Mouse (Mus musculus) hindbrain, embryonic 16.5 days (tissue): ENCODE results near the gene Hgfac. TPM values are rescaled to one million over a fixed set of nuclear protein-coding genes. Genes with fewer than 3 reads are reported as not detected.

Experiments used
- ATAC-seq: fragments of 200-750 bp; cut with Nextera tagmentation; 2 replicates; pipeline ENCODE4 v1.8.0; 2017; ENCODE audit warnings: moderate TSS enrichment, moderate library complexity
- H3K27ac ChIP-seq: fragments of 300-500 bp; sonication (generic); 2 replicates; pipeline ENCODE4 v1.5.1; 2014; ENCODE audit warnings: low read depth, mild to moderate bottlenecking, control low read depth, low read length, moderate library complexity
- H3K27me3 ChIP-seq: fragments of 300-500 bp; sonication (generic); replicated peaks from 2 replicates; pipeline ENCODE4 v1.6.1; 2014; ENCODE audit warnings: low read length; ENCODE audit not compliant: control insufficient read depth, insufficient read depth
- H3K36me3 ChIP-seq: fragments of 300-500 bp; sonication (generic); 2 replicates; pipeline ENCODE4 v1.6.1; 2014; ENCODE audit warnings: mild to moderate bottlenecking, low read length, moderate library complexity, mixed read lengths; ENCODE audit not compliant: control insufficient read depth, insufficient read depth
- H3K4me1 ChIP-seq: fragments of 300-500 bp; sonication (generic); 2 replicates; pipeline ENCODE4 v1.6.1; 2014; ENCODE audit warnings: low read depth, low read length; ENCODE audit not compliant: control insufficient read depth, insufficient read depth
- H3K4me2 ChIP-seq: fragments of 300-500 bp; sonication (generic); 2 replicates; pipeline ENCODE4 v1.6.1; 2014; ENCODE audit warnings: mild to moderate bottlenecking, low read length, control low read depth, moderate library complexity
- H3K4me3 ChIP-seq: fragments of 300-500 bp; sonication (generic); 2 replicates; pipeline ENCODE4 v1.5.1; 2014; ENCODE audit warnings: mild to moderate bottlenecking, low read length, control low read depth, moderate library complexity
- H3K9ac ChIP-seq: fragments of 300-500 bp; sonication (generic); 2 replicates; pipeline ENCODE4 v1.6.1; 2014; ENCODE audit warnings: low read depth, mild to moderate bottlenecking, control low read depth, low read length, moderate library complexity
- H3K9me3 ChIP-seq: fragments of 300-500 bp; sonication (generic); 2 replicates; pipeline ENCODE4 v1.6.1; 2014; ENCODE audit warnings: mild to moderate bottlenecking, low read length, moderate library complexity; ENCODE audit not compliant: control insufficient read depth
- WGBS: fragments of 180-500 bp; shearing (Covaris S2); extraction: QIAGEN DNeasy Blood & Tissue Kit; methylation state at CpG from one replicate; pipeline ENCODE4 v1.1.7; 2014; 5-methylcytosine and 5-hydroxymethylcytosine counted together
- polyA plus RNA-seq: library from polyadenylated mRNA; unstranded; fragments of >200 nt; fragmentation: Nextera tagmentation; extraction: Ambion mirVana; gene quantifications from 2 replicates; pipeline ENCODE4 v1.2.1, GENCODE M21; 2015

Gene Hgfac
- polyA plus RNA-seq, 1 experiment from 2014 or later, result 0.35 TPM

DNA sequence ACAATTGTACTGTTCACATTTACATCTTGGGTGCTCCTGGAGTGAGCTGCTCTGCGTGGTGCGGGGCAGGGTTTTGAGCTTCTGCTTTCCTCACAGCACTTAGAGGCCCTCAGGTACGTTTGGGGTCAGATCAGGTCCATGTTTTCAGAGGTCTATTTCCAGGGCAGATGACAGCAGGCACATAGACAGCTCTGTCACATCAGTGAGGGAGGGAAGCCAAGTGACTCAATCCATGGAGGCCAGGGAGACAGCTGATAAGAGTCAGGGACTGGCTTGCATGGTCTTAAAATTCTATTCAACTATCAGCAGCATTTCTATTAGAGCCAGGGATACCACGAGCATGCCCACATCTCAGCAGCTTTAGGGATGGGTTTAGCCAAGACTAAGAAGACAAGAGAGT is 32.1 kb upstream of the Hgfac start:
- H3K36me3 ChIP-seq, result no peaks in the 10 kb centered on the region
- H3K4me2 ChIP-seq, result no peak overlapping the region
- no peaks in the 10 kb centered on the region for H3K27me3 ChIP-seq
- H3K4me3 ChIP-seq, result no peak overlapping the region
- no peak overlapping the region for H3K27ac ChIP-seq
- 98% methylated on average over 4 of the region's 4 CpGs for WGBS
- ATAC-seq, result no peak
- H3K4me1 ChIP-seq, result peaks cover 7% of the 10 kb centered on the region
- no peaks in the 10 kb centered on the region for H3K9me3 ChIP-seq
- H3K9ac ChIP-seq, result no peak overlapping the region

DNA sequence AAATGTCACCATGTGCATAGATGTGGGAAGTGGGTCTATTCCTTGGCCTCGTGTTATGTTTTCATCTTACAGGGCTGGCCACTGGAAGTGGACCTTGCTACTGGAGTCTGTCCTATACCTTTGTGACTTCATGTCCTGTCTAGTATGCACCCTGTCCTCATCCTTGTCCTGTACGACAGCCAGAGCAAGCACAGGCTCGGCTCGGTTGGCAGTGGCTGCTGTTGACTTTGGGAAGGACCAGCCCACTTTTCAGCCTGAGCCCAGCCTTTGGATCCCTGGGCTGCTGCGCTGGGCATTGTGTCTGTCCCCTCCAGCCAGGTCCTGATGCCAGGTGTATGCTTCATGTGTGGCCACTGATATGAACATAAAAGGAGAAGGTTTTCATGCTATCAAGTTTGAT is 30.7 kb upstream of the Hgfac start:
- no peak for ATAC-seq
- no peaks in the 10 kb centered on the region for H3K36me3 ChIP-seq
- H3K4me2 ChIP-seq, result no peak overlapping the region
- WGBS, result 74% methylated on average over 5 of the region's 5 CpGs
- no peaks in the 10 kb centered on the region for H3K9me3 ChIP-seq
- H3K27ac ChIP-seq, result no peak overlapping the region
- no peak overlapping the region for H3K9ac ChIP-seq
- H3K4me3 ChIP-seq, result no peak overlapping the region
- peaks cover 11% of the 10 kb centered on the region for H3K4me1 ChIP-seq
- H3K27me3 ChIP-seq, result no peaks in the 10 kb centered on the region

DNA sequence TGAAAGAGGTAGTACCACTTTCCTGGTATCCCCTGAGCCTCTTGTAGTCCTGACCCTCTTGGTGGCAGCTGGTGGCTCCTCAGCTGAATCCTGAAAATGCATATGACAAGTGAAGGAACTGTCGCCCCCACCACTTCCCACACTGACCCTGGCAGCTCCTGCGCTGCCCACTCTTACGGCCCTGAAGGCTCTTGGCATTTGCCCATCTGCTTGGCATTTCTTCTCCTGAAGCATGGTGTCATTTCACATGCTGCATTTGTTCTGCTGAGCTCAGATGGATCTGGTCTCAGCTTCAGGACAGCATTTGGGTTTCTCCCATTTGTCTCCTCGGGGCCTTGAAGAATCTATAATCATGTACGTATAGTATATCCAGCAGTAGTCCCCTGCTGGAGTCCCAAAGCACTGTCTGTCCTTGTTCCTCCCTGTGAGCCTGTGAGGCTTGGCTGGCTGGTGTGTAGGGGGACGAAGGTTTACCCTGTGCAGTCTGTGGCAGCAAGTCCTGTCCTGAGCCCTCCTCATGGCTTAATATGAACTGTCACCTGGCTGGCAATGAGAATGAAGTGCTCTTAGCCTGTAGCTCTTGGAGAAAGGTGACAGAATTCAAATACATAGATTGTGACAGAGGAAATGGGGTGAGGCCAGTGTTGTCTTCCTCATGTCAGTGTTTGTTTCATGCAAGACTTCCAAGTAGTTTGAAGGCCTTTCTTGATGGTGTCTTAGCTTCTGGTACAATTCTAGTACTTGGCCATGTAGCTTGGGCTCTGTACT is 30.0 kb upstream of the Hgfac start:
- Histone ChIP-seq H3K27me3 (no peaks in the 10 kb centered on the region), H3K9me3 (no peaks in the 10 kb centered on the region), H3K4me2 (no peak overlapping the region), H3K4me3 (no peak overlapping the region), H3K9ac (no peak overlapping the region), H3K36me3 (no peaks in the 10 kb centered on the region), H3K4me1 (peaks cover 11% of the 10 kb centered on the region), H3K27ac (no peak overlapping the region)
- 81% methylated on average over 6 of the region's 6 CpGs for WGBS
- no peak for ATAC-seq

- Histone ChIP-seq H3K4me3 (no peak overlapping the region), H3K9ac (no peak overlapping the region), H3K27ac (peak overlapping the region; percentile 36; the same call in 1 of the 2 replicates), H3K4me2 (no peak overlapping the region), H3K36me3 (no peaks in the 10 kb centered on the region), H3K4me1 (peaks cover 17% of the 10 kb centered on the region), H3K9me3 (no peaks in the 10 kb centered on the region), H3K27me3 (no peaks in the 10 kb centered on the region)
- ATAC-seq, result peak; percentile 21; the same call in 1 of the 2 replicates
- 29% methylated on average over 6 of the region's 6 CpGs for WGBS
Observed at GRCm38 (mm10) chr5:35014036-35014435, 27.3 kb upstream of the Hgfac start.

GRCm38 (mm10) chr5:35019673-35020300 is 21.5 kb upstream of the Hgfac start:
- Histone ChIP-seq H3K4me2 (no peak overlapping the region), H3K4me1 (peaks cover 6% of the 10 kb centered on the region), H3K36me3 (no peaks in the 10 kb centered on the region), H3K9me3 (no peaks in the 10 kb centered on the region), H3K9ac (no peak overlapping the region), H3K4me3 (no peak overlapping the region), H3K27me3 (no peaks in the 10 kb centered on the region), H3K27ac (no peak overlapping the region)
- 76% methylated on average over 9 of the region's 9 CpGs for WGBS
- no peak for ATAC-seq

- Histone ChIP-seq H3K9me3 (no peaks in the 10 kb centered on the region), H3K9ac (no peak overlapping the region), H3K36me3 (no peaks in the 10 kb centered on the region), H3K27me3 (no peaks in the 10 kb centered on the region), H3K4me2 (no peak overlapping the region), H3K27ac (no peak overlapping the region), H3K4me1 (peaks cover 6% of the 10 kb centered on the region), H3K4me3 (no peak overlapping the region)
- 77% methylated on average over 9 of the region's 9 CpGs for WGBS
- ATAC-seq, result no peak
Observed at GRCm38 (mm10) chr5:35020410-35021241, 20.7 kb upstream of the Hgfac start.

GRCm38 (mm10) chr5:35024975-35025374 is 16.3 kb upstream of the Hgfac start:
- 15% methylated on average over 2 of the region's 2 CpGs for WGBS
- Histone ChIP-seq H3K27ac (no peak overlapping the region; the same call in 1 of the 2 replicates), H3K27me3 (no peaks in the 10 kb centered on the region), H3K9ac (no peak overlapping the region), H3K36me3 (peaks cover 15% of the 10 kb centered on the region; the same call in 1 of the 2 replicates), H3K4me1 (no peaks in the 10 kb centered on the region; the same call in 1 of the 2 replicates), H3K4me3 (no peak overlapping the region), H3K4me2 (no peak overlapping the region), H3K9me3 (no peaks in the 10 kb centered on the region)
- no peak for ATAC-seq

- Histone ChIP-seq H3K27ac (no peak overlapping the region), H3K36me3 (peaks cover 23% of the 10 kb centered on the region; the same call in 1 of the 2 replicates), H3K4me1 (no peaks in the 10 kb centered on the region; the same call in 1 of the 2 replicates), H3K4me3 (no peak overlapping the region), H3K27me3 (no peaks in the 10 kb centered on the region), H3K9ac (no peak overlapping the region), H3K4me2 (no peak overlapping the region), H3K9me3 (no peaks in the 10 kb centered on the region)
- no peak for ATAC-seq
- WGBS, result 100% methylated on average over 1 of the region's 1 CpGs
Observed at GRCm38 (mm10) chr5:35029303-35029702, 12.0 kb upstream of the Hgfac start.

GRCm38 (mm10) chr5:35029755-35030154 is 11.6 kb upstream of the Hgfac start:
- Histone ChIP-seq H3K4me2 (no peak overlapping the region), H3K27me3 (no peaks in the 10 kb centered on the region), H3K9me3 (no peaks in the 10 kb centered on the region), H3K4me1 (no peaks in the 10 kb centered on the region; the same call in 1 of the 2 replicates), H3K36me3 (peaks cover 23% of the 10 kb centered on the region; the same call in 1 of the 2 replicates), H3K4me3 (no peak overlapping the region), H3K9ac (no peak overlapping the region), H3K27ac (no peak overlapping the region)
- ATAC-seq, result no peak
- WGBS, result 85% methylated on average over 5 of the region's 5 CpGs
